Mouse (Mus musculus) spleen, adult 2 months (tissue): ENCODE data around the gene 2700097O09Rik.

Experiments used
- CTCF ChIP-seq: fragments of 200-500 bp; IDR thresholded peaks from 2 replicates; pipeline ENCODE4 v1.5.1; 2011; ENCODE audit warnings: mild to moderate bottlenecking, inconsistent platforms; ENCODE audit not compliant: insufficient read depth, insufficient read length, insufficient replicate concordance; ENCODE audit errors: extremely low read depth
- POLR2A ChIP-seq: fragments of 200-500 bp; IDR thresholded peaks from 2 replicates; pipeline ENCODE4 v1.6.1; 2011; ENCODE audit warnings: low read depth, low read length, inconsistent platforms

GRCm38 (mm10) chr12:55027088-55027487 lies 52.8 kb downstream of the 2700097O09Rik start:
- TF ChIP-seq CTCF (no peak), POLR2A (no peak)
